Mouse (Mus musculus) myocyte (in vitro differentiated cells): ENCODE measurements around the gene Mast2.

ENCODE experiments used
- CEBPB ChIP-seq: IDR thresholded peaks from 2 replicates; pipeline ENCODE4 v1.6.1; 2011; ENCODE audit warnings: mild to moderate bottlenecking, moderate library complexity; ENCODE audit not compliant: poor library complexity, insufficient read depth, severe bottlenecking
- E2F4 ChIP-seq: IDR thresholded peaks from one replicate; pipeline ENCODE4 v1.6.1; 2011; ENCODE audit warnings: mild to moderate bottlenecking, control low read depth, moderate library complexity; ENCODE audit not compliant: insufficient read depth
- MAX ChIP-seq: IDR thresholded peaks from one replicate; pipeline ENCODE4 v1.6.1; 2011; ENCODE audit warnings: low read depth, mild to moderate bottlenecking, control low read depth
- MYOD1 ChIP-seq, 3 experiments: IDR thresholded peaks; one replicate each; pipeline ENCODE4 v1.6.1; 2011; ENCODE audit warnings: control low read depth in 2 of 3, low read depth in 2 of 3, mild to moderate bottlenecking in 2 of 3, moderate library complexity in 1 of 3; ENCODE audit not compliant: insufficient read length in 2 of 3, control insufficient read depth in 1 of 3
- MYOG ChIP-seq, 3 experiments: IDR thresholded peaks; one replicate each; pipeline ENCODE4 v1.6.1; 2011; ENCODE audit warnings: control low read depth in 2 of 3, low read depth in 2 of 3, mild to moderate bottlenecking in 2 of 3; ENCODE audit not compliant: insufficient read length in 2 of 3, control insufficient read depth in 1 of 3, insufficient read depth in 1 of 3
- POLR2A ChIP-seq: IDR thresholded peaks from one replicate; pipeline ENCODE4 v1.6.1; 2011; ENCODE audit warnings: low read depth, mild to moderate bottlenecking, control low read depth, moderate library complexity; ENCODE audit not compliant: insufficient read length
- POLR2AphosphoS2 ChIP-seq: IDR thresholded peaks from one replicate; pipeline ENCODE4 v1.6.1; 2011; ENCODE audit warnings: low read depth, control low read depth; ENCODE audit not compliant: insufficient read length
- REST ChIP-seq: IDR thresholded peaks from one replicate; pipeline ENCODE4 v1.6.1; 2011; ENCODE audit warnings: mild to moderate bottlenecking, control low read depth, moderate library complexity; ENCODE audit not compliant: insufficient read depth, insufficient read length
- TCF12 ChIP-seq: IDR thresholded peaks from one replicate; pipeline ENCODE4 v1.6.1; 2011; ENCODE audit warnings: mild to moderate bottlenecking, control low read depth; ENCODE audit not compliant: poor library complexity, insufficient read depth, severe bottlenecking
- TCF3 ChIP-seq: IDR thresholded peaks from one replicate; pipeline ENCODE4 v1.6.1; 2011; ENCODE audit warnings: low read depth, control low read depth; ENCODE audit not compliant: insufficient read length
- USF1 ChIP-seq: IDR thresholded peaks from one replicate; pipeline ENCODE4 v1.6.1; 2011; ENCODE audit warnings: low read depth, mild to moderate bottlenecking, control low read depth, moderate library complexity

DNA sequence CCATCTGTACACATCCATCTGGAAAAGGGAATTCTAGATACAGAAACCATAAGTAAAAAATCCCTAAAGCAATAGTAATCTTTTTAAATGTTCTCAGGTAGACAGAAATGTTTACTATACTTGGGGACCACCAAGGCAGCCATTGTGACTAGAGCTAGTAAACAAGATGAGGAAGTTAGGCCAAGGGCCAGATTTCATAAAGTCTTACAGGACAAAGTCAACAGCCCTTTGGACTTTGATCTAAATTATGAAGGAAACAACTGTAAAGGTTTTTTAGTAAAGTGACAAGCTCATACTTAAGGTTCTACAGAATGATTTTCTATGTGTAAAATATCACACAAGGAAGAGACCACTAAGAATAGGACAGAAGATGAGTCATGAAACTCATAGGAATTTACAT lies 14.0 kb downstream of the Mast2 start:
- TF ChIP-seq USF1 = no peak
- TF ChIP-seq TCF12 = no peak
- no peak for TF ChIP-seq MAX
- TF ChIP-seq POLR2A = no peak
- no peak for TF ChIP-seq E2F4
- no peak for TF ChIP-seq REST
- no peak for TF ChIP-seq TCF3
- no peak for TF ChIP-seq POLR2AphosphoS2
- TF ChIP-seq CEBPB = no peak
- TF ChIP-seq MYOG (IDR thresholded peaks at IDR 0.05; ENCODE audit: control insufficient read depth in 1 of 3, insufficient read depth in 1 of 3, insufficient read length in 2 of 3, low read depth in 2 of 3) = no peak
- no peak for TF ChIP-seq MYOD1 (IDR thresholded peaks at IDR 0.05; ENCODE audit: control insufficient read depth in 1 of 3, insufficient read length in 2 of 3, low read depth in 2 of 3)
